Mouse (Mus musculus): Measurements from ENCODE around the gene Nipal3.

Gene Nipal3

DNA sequence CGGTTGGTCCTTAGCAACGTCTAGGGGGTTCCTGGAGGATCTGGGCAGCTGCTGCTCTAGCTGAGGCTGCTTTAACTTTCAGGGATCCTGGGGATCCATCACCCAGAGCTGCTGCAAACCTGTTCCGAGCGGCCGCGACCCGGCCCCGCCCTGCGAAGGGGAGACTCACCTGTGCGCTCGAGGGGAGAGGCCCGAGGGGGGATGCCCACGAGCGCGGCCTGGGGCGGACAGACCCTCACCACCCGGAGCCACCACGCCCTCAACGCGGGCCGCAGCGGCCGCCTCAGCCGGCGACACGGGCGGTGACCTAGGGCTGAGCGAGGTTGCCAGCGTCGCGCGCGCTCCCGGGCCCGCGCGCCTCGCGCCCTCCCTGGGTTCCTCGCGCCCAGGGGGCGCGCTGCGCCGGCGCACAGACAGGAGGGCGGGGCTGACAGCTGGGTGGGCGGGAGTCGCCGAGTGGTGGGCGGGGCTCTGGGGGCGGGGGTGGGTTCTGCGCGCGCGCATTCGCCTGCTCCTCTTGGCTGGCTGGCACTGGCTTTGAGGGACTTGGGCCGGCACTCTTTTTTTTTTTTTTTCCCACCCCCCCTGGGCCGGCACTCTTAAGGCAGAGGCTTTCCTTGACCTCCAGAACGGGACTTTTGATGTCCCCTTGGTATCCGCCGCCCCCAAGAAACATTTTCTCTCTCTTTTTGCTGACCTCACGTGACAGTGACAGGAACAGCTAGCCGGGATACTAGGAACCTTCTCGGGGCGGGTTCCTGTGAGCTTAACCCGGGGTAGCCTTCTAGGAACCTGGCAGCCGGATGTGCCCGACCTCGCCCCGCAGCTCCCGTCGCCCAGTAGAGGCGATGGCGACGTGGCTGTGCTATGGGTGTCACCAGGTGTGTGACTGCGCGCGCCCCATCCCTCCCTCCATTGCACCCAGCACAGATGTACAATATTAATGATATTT, 61.1 kb downstream of the Nipal3 start, which contains the start of gene Rcan3:
Rcan3 (minus strand) TSS at position 411 of the 952 bp plus-strand sequence.
- DNase-seq (ENCODE audit: low spot score), result peak; percentile 75

DNA sequence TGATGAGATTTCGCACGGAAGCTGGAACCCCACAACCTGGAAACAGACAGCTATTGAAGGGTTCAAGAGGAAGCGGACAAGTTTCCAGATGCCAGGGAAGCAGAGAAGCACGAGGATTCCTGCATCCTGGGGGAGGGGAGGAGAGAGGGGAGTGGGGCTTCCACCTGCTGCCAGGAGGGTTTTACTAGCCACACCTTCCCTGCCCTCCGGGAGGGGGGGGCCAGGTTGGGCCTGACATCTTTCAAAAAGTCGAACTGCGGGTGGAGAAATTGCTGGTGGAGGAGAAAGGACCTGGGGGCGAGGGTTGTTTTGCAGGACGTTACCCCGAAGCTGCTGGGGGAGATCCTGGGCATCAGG, 61.8 kb downstream of the Nipal3 start:
- DNase-seq (ENCODE audit: low spot score), result no peak

DNA sequence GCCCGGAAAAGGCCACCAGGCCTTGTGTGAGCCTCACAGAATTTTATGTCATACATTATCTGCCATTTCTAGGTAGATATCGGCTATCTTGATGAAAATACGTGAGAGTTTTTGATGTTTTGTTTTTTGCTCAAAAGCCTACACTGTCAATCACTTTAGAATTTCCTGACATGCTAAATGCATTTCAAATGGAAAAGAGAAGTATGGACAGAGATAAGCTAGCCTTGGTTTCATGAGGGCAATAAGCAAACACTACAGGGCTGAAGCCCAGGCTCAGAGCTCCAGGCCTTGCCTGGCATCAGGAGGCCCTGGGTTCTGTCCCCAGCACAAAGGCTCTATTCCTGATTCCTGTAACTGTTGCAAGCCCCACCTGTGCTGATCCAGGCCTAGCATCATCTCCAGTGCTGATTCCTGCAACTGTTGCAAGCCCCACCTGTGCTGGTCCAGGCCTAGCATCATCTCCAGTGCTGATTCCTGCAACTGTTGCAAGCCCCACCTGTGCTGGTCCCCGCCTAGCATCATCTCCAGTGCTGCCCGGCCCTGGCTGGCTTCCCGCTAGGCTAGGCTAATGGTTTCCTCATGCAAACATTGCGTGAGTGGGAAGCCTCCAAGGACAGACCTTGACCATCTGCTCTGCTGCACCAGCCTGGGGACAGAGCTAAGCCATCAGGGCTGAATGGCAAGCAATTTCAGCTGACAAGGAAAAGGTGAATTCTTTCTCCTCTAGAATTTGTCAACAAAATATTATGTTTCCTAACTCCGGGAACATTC, 64.7 kb downstream of the Nipal3 start:
- no peak for DNase-seq (ENCODE audit: low spot score)

DNA sequence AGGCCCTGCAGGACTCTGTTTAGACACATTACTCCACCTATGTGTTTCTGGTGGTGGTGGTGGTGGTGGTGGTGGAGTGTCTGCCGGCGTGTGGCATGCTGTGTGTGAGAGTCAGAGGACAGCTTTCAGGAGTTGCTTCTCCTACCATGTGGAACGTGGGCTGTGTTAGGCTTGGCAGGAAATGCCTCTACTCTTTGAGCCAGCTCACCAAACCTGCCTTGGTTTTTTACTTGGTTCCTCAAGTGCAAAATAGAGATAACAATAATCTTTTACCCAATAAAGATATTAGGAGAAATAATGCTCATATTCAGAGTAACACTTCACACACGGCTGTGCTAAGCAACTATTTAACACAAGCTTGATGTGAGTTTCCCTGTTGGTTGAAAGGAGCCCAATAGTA, 65.5 kb downstream of the Nipal3 start:
- DNase-seq (ENCODE audit: low spot score), result no peak

DNA sequence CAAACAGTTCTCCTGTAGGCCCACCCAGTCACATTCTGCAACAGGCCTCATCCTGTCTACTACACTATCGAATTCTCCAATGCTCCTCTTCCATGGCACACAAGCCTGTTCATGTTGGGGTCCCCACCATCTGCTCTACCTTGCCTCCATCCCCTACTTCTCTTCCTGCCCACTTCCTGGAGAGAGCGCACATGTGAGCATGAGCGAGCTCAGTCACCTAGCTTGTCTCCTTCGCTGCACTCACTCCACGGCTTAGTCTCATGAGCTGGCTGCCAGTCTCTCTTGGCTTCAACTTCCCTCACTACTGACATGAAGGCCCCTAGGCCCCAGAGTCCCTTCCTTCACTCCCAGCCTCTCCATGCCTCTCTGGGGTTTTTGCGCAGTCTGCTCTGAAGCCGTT, 68.3 kb downstream of the Nipal3 start:
- DNase-seq (ENCODE audit: low spot score), result peak; percentile 18

DNA sequence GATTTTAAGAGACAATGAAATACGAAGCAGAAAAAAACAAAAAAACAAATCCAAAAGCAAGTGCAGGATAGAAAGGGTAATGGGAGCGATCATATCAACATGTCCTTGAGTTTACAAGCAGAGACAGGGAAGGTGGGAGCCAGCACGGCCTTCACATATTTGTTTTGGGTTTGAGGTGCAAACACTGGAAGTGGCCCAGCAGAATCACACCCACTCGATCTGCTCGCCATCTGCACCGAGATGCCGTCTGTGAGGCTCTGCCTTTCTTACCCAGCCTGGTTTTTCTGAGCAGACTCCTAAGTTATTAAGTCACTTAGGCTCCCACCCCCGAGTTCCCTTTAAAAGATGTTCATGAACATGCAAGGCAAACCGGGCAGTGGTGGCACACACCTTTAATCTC, 69.2 kb downstream of the Nipal3 start:
- no peak for DNase-seq (ENCODE audit: low spot score)

DNA sequence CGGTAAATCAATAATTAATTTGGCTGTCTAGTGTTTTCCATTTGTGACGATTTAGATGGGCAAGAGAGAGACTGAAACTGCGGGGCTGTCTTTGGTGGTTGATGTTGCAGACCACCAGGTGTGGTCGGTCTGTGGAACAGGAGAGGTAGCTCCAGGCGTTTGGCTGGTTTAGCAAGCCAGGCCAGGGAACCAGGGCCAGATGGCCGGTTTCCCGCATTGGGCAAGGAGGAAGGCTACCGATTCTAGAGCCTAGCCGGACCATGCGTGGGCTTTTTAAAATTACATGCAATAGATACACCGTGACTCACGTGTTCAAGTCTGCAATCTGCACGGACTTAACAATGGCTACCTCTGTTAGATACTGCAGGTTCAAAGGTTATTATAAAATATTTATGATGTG, 73.9 kb downstream of the Nipal3 start:
- DNase-seq (ENCODE audit: low spot score), result no peak

DNA sequence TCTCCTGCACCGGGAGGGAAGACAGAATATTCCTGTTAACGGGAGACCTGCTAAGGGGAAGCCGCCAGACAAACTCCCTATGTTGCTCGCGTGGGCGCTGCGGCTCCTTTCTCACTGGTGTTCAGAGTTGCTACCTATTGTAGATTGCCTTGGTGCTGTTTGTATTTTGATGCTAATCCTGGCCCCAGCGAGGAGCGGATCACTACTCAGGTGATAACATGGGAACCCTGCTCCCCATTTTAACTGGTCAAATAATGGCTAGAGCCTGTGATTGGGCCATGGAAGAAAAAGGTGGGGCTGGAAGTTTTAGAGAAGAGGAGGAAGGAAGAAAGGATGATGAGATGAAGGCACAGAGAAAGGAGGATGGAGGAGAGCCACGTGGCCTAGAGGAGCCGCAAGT, 74.4 kb downstream of the Nipal3 start:
- no peak for DNase-seq (ENCODE audit: low spot score)

DNA sequence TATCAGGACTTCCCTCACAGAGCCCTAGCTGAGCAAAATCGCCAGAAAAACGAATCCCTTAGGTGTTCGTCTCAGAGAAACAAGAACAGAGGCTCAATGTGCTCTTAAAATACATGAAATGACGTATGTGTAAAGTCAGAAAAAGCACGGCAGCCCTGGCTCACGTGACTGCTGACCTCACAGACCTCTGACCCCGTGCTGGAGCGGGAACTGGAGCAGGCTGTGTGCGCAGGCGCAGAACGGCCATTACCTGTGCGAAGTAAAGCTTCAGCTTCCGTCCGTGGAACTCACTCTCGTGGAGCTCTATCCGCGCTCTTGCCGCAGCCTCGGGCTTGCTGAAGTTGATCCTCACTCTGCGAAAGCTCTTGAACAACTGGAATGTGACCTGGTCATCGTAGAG, 74.8 kb downstream of the Nipal3 start:
- no peak for DNase-seq (ENCODE audit: low spot score)

DNA sequence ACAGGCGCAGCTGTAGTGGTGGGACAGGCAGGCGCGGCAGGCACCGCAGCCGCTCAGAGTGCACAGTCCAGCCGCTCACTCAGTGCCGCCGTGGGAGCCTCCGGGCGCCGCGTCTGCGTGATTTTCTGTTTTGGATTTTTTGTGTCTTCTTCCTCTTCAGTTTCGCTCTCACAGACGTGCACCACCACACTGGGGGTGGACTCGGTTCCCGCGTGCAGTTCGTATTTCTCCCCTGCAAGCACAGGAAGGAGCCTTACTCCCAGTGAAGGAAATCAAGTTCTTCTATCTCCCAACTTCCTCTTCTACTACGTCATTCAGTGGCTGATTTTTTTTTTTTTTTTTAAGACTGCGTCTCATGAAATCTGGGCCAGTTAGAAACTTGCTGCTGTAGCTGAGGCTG, 78.5 kb downstream of the Nipal3 start:
- DNase-seq (ENCODE audit: low spot score), result peak; percentile 33

DNA sequence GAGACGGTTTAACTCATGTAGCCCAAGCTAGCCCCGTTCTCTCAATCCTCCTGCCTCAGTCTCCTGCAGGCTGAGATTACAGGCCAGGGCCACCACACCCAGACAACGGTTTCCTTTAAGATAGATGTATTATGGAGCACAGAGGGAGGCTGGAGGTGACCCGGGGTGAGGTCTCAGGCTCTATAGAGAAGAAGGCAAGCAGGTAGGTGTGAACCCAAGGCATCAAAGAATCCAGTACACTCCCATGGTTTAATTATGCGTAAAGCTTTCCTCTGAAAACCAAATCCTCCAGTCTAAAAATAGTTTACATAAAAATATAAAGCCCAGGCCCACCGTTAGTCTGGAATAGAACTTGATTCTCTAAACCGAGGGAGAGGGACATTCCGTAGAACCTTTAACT, 81.3 kb downstream of the Nipal3 start:
- no peak for DNase-seq (ENCODE audit: low spot score)

DNA sequence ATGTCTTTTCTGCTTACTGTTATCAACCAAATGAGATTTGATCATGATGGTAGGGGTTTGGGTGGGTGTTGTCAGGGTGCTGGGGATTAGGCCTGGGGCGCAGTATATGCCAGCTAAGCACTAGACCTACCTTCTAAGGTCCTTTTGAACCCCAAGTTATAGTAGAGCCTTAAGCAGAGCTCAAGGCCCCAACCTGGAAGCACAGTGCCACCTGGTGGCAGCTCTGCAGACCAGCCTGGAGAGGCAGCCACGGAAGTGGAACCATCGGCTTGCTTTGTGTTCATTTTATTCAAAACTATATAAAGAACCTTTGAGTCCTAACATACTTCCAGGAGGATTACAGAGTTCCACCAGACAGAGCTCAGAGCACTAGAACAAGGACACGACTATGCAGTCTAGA, 83.2 kb downstream of the Nipal3 start:
- peak; percentile 73 for DNase-seq (ENCODE audit: low spot score)

DNA sequence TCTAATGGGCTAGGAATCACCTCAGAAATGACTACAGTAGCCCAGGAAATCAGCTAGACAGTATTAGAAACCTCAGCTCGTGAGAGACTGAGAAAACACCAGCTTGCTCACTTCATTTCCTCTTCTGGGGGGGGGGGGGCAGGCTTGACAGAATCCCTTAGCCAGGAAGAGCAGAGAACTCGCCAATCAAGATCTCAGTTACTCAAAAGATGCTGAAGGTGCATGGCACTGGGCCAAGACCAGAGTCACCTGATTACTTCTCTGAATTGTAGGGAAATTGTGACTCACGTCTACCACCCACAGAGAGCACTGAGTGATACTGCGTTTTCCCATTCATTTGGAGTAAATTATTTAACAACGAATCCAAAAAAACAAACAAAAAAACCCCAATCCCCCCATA, 88.7 kb downstream of the Nipal3 start:
- DNase-seq (ENCODE audit: low spot score), result peak; percentile 80

DNA sequence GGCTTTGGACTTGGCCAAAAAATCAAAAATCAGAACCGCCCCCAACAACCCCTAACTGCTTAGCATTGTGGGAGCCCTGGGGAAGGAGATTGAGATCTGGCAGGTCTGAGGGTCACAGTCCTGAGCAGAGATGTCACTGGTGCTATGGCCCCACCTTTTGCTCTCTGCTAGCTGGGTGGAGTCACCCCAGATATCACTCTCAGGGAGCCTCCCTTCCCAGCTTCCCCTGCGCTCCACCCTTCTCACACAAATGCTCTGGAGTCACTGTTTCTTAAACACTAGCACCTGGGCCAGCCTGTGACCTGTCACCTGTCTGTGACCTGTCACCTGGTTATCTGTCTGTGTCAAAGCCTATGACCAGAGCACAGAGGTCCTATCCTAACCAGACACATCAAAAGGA, 89.9 kb downstream of the Nipal3 start:
- DNase-seq (ENCODE audit: low spot score), result no peak

DNA sequence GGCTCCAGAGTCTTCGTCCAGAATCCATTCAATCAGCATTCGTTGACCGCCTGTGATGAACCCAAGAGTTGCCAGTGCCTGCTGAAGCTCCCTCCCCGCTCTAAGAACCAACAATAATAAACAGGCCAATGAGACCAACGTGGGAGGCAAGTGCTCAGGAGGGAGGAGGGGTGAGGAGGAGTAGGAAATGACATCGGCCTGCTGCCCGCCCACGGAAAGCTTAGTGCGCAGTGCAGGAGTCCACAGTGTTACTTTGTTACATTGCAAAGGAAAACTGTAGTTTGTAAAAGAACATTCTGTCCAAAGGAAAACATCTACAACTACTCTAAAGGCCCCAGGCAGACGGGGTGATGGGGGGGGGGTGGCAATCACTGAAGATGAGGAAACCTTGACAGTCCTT, 90.8 kb downstream of the Nipal3 start:
- DNase-seq (ENCODE audit: low spot score), result no peak

DNA sequence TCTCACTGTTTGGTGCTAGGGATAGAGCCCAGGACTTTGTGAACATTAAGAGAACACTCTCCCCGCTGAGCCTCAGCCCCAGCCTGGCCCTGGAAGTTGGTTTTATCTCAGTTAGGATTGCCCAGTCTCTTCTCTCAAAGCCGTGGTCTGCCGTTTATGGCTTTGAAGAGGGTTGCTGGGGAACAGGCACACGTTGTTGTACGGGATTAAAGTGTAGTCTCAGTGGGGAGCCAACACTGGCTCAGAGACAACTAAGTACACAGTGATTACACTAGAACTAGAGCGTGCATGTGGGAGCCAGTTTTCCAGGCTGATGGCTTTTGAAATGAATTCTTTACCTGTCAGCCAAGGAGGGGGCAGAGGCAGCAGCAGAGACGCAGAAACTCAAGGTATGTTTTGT, 93.0 kb downstream of the Nipal3 start:
- DNase-seq (ENCODE audit: low spot score), result no peak

DNA sequence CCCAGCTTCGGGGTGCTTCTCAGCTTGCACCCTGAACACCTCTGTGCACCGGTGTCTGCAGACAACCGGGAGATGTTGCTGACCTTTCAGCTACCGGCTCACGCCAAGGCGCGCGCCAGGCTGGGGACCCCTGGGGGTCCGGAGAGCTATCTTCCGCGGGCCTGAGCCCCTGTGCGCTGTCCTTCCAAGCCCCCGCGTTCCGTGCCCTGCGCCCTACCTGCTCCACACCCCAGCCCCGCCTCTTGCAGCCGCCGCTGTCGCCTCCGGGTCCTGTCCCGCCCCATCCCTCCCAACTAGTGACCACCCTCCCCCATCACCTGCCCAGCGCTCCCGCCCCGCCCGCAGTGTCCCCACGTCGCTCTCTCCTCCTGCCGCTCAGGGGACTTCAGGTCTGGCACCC, 96.8 kb downstream of the Nipal3 start, which contains the start of gene Ncmap:
Ncmap (minus strand) TSS at position 237 of the 400 bp plus-strand sequence.
- no peak for DNase-seq (ENCODE audit: low spot score)

DNA sequence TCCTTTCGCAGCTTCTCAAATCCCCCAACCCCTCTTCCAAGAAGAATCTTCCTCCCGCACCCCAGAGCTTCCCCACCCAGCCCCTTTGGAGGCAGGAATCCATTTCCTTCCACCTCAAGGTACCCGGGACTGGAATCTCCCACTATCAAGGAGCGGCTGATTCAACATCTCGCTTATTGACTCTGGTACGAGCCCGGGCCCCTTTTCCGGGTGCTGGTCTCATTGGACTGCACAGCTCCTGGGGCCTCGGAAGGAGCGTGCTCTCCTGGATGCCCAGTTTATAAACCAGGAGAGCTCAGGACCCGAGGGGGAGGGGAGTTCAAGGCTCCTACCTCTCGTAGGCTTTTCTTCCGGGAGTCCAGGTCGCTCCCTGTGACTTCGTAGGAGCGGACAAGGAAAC, 97.3 kb downstream of the Nipal3 start:
- no peak for DNase-seq (ENCODE audit: low spot score)

DNA sequence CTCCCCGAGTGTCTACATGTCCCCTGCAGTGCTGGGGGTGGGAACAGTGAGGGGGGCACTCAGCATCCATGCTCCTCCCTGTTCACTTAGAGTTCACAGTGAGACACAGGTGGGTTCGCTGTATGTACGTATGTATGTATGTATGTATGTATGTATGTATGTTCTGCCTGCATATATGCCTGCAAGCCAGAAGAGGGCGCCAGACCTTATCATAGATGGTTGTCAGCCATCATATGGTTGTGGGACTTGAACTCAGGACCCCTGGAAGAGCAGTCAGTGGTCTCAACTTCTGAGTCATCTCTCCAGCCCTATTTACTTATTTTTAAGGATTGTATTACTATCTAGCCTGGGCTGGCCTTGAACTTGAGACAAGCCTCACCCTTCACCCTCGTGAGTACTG, 98.5 kb downstream of the Nipal3 start:
- no peak for DNase-seq (ENCODE audit: low spot score)

Measured in T-cell, adult 2 months (primary cell).